Mouse (Mus musculus) myocyte (in vitro differentiated cells): ENCODE measurements around the gene Phgr1. TPM values are rescaled to one million over a fixed set of nuclear protein-coding genes. Genes with fewer than 3 reads are reported as not detected.

ENCODE experiments used
- H3K27me3 ChIP-seq: one replicate; pipeline ENCODE4 v1.6.1; 2011; ENCODE audit not compliant: control insufficient read depth, insufficient read depth, insufficient read length
- H3K36me3 ChIP-seq: one replicate; pipeline ENCODE4 v1.6.1; 2011; ENCODE audit not compliant: control insufficient read depth, insufficient read depth
- H3K4me2 ChIP-seq: one replicate; pipeline ENCODE4 v1.6.1; 2011; ENCODE audit warnings: low read depth, control low read depth
- H3K4me3 ChIP-seq: one replicate; pipeline ENCODE4 v1.5.1; 2011; ENCODE audit warnings: mild to moderate bottlenecking, control low read depth, moderate library complexity
- H3K79me2 ChIP-seq: one replicate; pipeline ENCODE4 v1.6.1; 2011; ENCODE audit not compliant: control insufficient read depth, insufficient read depth
- H3ac ChIP-seq: one replicate; pipeline ENCODE4 v1.6.1; 2011; ENCODE audit not compliant: control insufficient read depth, insufficient read length
- CEBPB ChIP-seq: IDR thresholded peaks from 2 replicates; pipeline ENCODE4 v1.6.1; 2011; ENCODE audit warnings: mild to moderate bottlenecking, moderate library complexity; ENCODE audit not compliant: poor library complexity, insufficient read depth, severe bottlenecking
- E2F4 ChIP-seq: IDR thresholded peaks from one replicate; pipeline ENCODE4 v1.6.1; 2011; ENCODE audit warnings: mild to moderate bottlenecking, control low read depth, moderate library complexity; ENCODE audit not compliant: insufficient read depth
- MAX ChIP-seq: IDR thresholded peaks from one replicate; pipeline ENCODE4 v1.6.1; 2011; ENCODE audit warnings: low read depth, mild to moderate bottlenecking, control low read depth
- MYOD1 ChIP-seq, 3 experiments: IDR thresholded peaks; one replicate each; pipeline ENCODE4 v1.6.1; 2011; ENCODE audit warnings: control low read depth in 2 of 3, low read depth in 2 of 3, mild to moderate bottlenecking in 2 of 3, moderate library complexity in 1 of 3; ENCODE audit not compliant: insufficient read length in 2 of 3, control insufficient read depth in 1 of 3
- MYOG ChIP-seq, 3 experiments: IDR thresholded peaks; one replicate each; pipeline ENCODE4 v1.6.1; 2011; ENCODE audit warnings: control low read depth in 2 of 3, low read depth in 2 of 3, mild to moderate bottlenecking in 2 of 3; ENCODE audit not compliant: insufficient read length in 2 of 3, control insufficient read depth in 1 of 3, insufficient read depth in 1 of 3
- POLR2A ChIP-seq: IDR thresholded peaks from one replicate; pipeline ENCODE4 v1.6.1; 2011; ENCODE audit warnings: low read depth, mild to moderate bottlenecking, control low read depth, moderate library complexity; ENCODE audit not compliant: insufficient read length
- POLR2AphosphoS2 ChIP-seq: IDR thresholded peaks from one replicate; pipeline ENCODE4 v1.6.1; 2011; ENCODE audit warnings: low read depth, control low read depth; ENCODE audit not compliant: insufficient read length
- REST ChIP-seq: IDR thresholded peaks from one replicate; pipeline ENCODE4 v1.6.1; 2011; ENCODE audit warnings: mild to moderate bottlenecking, control low read depth, moderate library complexity; ENCODE audit not compliant: insufficient read depth, insufficient read length
- SRF ChIP-seq: IDR thresholded peaks from one replicate; pipeline ENCODE4 v1.6.1; 2011; ENCODE audit warnings: low read depth; ENCODE audit not compliant: control insufficient read depth, insufficient read length
- TCF12 ChIP-seq: IDR thresholded peaks from one replicate; pipeline ENCODE4 v1.6.1; 2011; ENCODE audit warnings: mild to moderate bottlenecking, control low read depth; ENCODE audit not compliant: poor library complexity, insufficient read depth, severe bottlenecking
- TCF3 ChIP-seq: IDR thresholded peaks from one replicate; pipeline ENCODE4 v1.6.1; 2011; ENCODE audit warnings: low read depth, control low read depth; ENCODE audit not compliant: insufficient read length
- USF1 ChIP-seq: IDR thresholded peaks from one replicate; pipeline ENCODE4 v1.6.1; 2011; ENCODE audit warnings: low read depth, mild to moderate bottlenecking, control low read depth, moderate library complexity
- polyA plus RNA-seq: library from polyadenylated mRNA; unstranded; fragments of >200 nt; fragmentation: generic; extraction: Trizol; gene quantifications from one replicate; pipeline ENCODE4 v1.2.1, GENCODE M21; 2012; ENCODE audit warnings: missing spikeins

Phgr1 gene
- polyA plus RNA-seq, 1 experiment: not detected

- Histone ChIP-seq H3K4me3 (peak within 1 kb of the TSS; percentile 6), H3K27me3 (no peaks in the 10 kb centered on the region), H3K79me2 (no peaks in the 10 kb centered on the region), H3ac (no peak within 1 kb of the TSS), H3K36me3 (no peaks in the 10 kb centered on the region), H3K4me2 (peak within 1 kb of the TSS; percentile 78)
- TF ChIP-seq MAX: no peak
- peak; percentile 20 for TF ChIP-seq POLR2A
- TF ChIP-seq MYOD1 (IDR thresholded peaks at IDR 0.05; ENCODE audit: control insufficient read depth in 1 of 3, insufficient read length in 2 of 3, low read depth in 2 of 3): peak in 2 of 3 experiments; percentile 83 to 93
- TF ChIP-seq TCF3: peak; percentile 78
- no peak for TF ChIP-seq E2F4
- peak; percentile 51 for TF ChIP-seq TCF12
- no peak for TF ChIP-seq SRF
- TF ChIP-seq USF1: no peak
- TF ChIP-seq MYOG (IDR thresholded peaks at IDR 0.05; ENCODE audit: control insufficient read depth in 1 of 3, insufficient read depth in 1 of 3, insufficient read length in 2 of 3, low read depth in 2 of 3): peak; percentile 59 to 94 (median 92)
- no peak for TF ChIP-seq CEBPB
- peak; percentile 97 for TF ChIP-seq REST
These were observed 7.2 kb downstream of the Phgr1 start, which contains the start of gene Disp2 for GRCm38 (mm10) chr2:118779504-118780480. TSS of gene Disp2 (plus strand) at chr2:118779719.

- no peak for TF ChIP-seq E2F4
- no peak for TF ChIP-seq MYOD1 (IDR thresholded peaks at IDR 0.05; ENCODE audit: control insufficient read depth in 1 of 3, insufficient read length in 2 of 3, low read depth in 2 of 3)
- no peak for TF ChIP-seq MAX
- TF ChIP-seq REST: no peak
- no peak for TF ChIP-seq TCF12
- TF ChIP-seq CEBPB: no peak
- no peak for TF ChIP-seq MYOG (IDR thresholded peaks at IDR 0.05; ENCODE audit: control insufficient read depth in 1 of 3, insufficient read depth in 1 of 3, insufficient read length in 2 of 3, low read depth in 2 of 3)
- TF ChIP-seq POLR2A: no peak
- TF ChIP-seq USF1: no peak
- no peak for TF ChIP-seq TCF3
- TF ChIP-seq SRF: no peak
- TF ChIP-seq POLR2AphosphoS2: no peak
- no peaks in the 10 kb centered on the region for H3K27me3 ChIP-seq
- H3K36me3 ChIP-seq: no peaks in the 10 kb centered on the region
- H3K4me2 ChIP-seq: no peak overlapping the region
- no peak overlapping the region for H3K4me3 ChIP-seq
- H3ac ChIP-seq: no peak overlapping the region
- H3K79me2 ChIP-seq: no peaks in the 10 kb centered on the region
These were observed 8.5 kb downstream of the Phgr1 start for GRCm38 (mm10) chr2:118781115-118781514.

- TF ChIP-seq MAX (no peak), E2F4 (no peak), MYOG (IDR thresholded peaks at IDR 0.05; ENCODE audit: control insufficient read depth in 1 of 3, insufficient read depth in 1 of 3, insufficient read length in 2 of 3, low read depth in 2 of 3) (no peak), USF1 (no peak), TCF3 (no peak), TCF12 (no peak), CEBPB (no peak), POLR2AphosphoS2 (no peak), MYOD1 (IDR thresholded peaks at IDR 0.05; ENCODE audit: control insufficient read depth in 1 of 3, insufficient read length in 2 of 3, low read depth in 2 of 3) (no peak)
- no peak overlapping the region for H3K4me2 ChIP-seq
- H3K27me3 ChIP-seq: no peaks in the 10 kb centered on the region
- no peaks in the 10 kb centered on the region for H3K36me3 ChIP-seq
- H3K4me3 ChIP-seq: no peak overlapping the region
- H3ac ChIP-seq: no peak overlapping the region
- H3K79me2 ChIP-seq: no peaks in the 10 kb centered on the region
These were observed 9.7 kb downstream of the Phgr1 start for GRCm38 (mm10) chr2:118782303-118782702.

GRCm38 (mm10) chr2:118783093-118783492 lies 10.5 kb downstream of the Phgr1 start:
- TF ChIP-seq E2F4: no peak
- no peak overlapping the region for H3K4me3 ChIP-seq
- no peaks in the 10 kb centered on the region for H3K79me2 ChIP-seq
- no peaks in the 10 kb centered on the region for H3K27me3 ChIP-seq
- H3ac ChIP-seq: no peak overlapping the region
- no peak overlapping the region for H3K4me2 ChIP-seq
- no peaks in the 10 kb centered on the region for H3K36me3 ChIP-seq

- H3K27me3 ChIP-seq: no peaks in the 10 kb centered on the region
- no peak overlapping the region for H3K4me2 ChIP-seq
These were observed 11.1 kb downstream of the Phgr1 start for GRCm38 (mm10) chr2:118783663-118784062.

More at GRCm38 (mm10) chr2:118783663-118784062, 11.1 kb downstream of the Phgr1 start:
- Histone ChIP-seq H3K4me3 (no peak overlapping the region), H3ac (no peak overlapping the region), H3K36me3 (no peaks in the 10 kb centered on the region), H3K79me2 (no peaks in the 10 kb centered on the region)
- no peak for TF ChIP-seq POLR2A
- TF ChIP-seq TCF12: no peak
- no peak for TF ChIP-seq REST
- no peak for TF ChIP-seq CEBPB
- TF ChIP-seq MYOD1 (IDR thresholded peaks at IDR 0.05; ENCODE audit: control insufficient read depth in 1 of 3, insufficient read length in 2 of 3, low read depth in 2 of 3): no peak
- TF ChIP-seq MYOG (IDR thresholded peaks at IDR 0.05; ENCODE audit: control insufficient read depth in 1 of 3, insufficient read depth in 1 of 3, insufficient read length in 2 of 3, low read depth in 2 of 3): no peak
- TF ChIP-seq E2F4: no peak
- no peak for TF ChIP-seq SRF
- no peak for TF ChIP-seq MAX
- no peak for TF ChIP-seq USF1
- TF ChIP-seq POLR2AphosphoS2: no peak
- no peak for TF ChIP-seq TCF3
